Mouse (Mus musculus) midbrain, postnatal 0 days (tissue): Measurements from ENCODE around the gene Syna. TPM values are rescaled to one million over a fixed set of nuclear protein-coding genes. Genes with fewer than 3 reads are reported as not detected.
A peak's percentile ranks its signal among the peaks of the same experiment; 100 is the strongest.

Experiments used
- ATAC-seq: fragments of 200-750 bp; cut with Nextera tagmentation; 2 replicates; pipeline ENCODE4 v1.8.0; 2017; ENCODE audit warnings: moderate number of reproducible peaks, mild to moderate bottlenecking, moderate TSS enrichment, moderate library complexity; ENCODE audit not compliant: low FRiP score
- DNase-seq: peaks from one replicate; pipeline ENCODE4 v3.0.0-alpha.2; 2015; ENCODE audit warnings: low spot score
- H3K27ac ChIP-seq: fragments of 300-500 bp; sonication (generic); 2 replicates; pipeline ENCODE4 v1.5.1; 2014; ENCODE audit warnings: low read depth, mild to moderate bottlenecking, low read length, mixed read lengths
- H3K27me3 ChIP-seq: fragments of 300-500 bp; sonication (generic); 2 replicates; pipeline ENCODE4 v1.6.1; 2014; ENCODE audit warnings: low read length, control low read depth, mixed read lengths; ENCODE audit not compliant: insufficient read depth
- H3K36me3 ChIP-seq: fragments of 300-500 bp; sonication (generic); 2 replicates; pipeline ENCODE4 v1.6.1; 2014; ENCODE audit warnings: low read length, control low read depth, mixed read lengths; ENCODE audit not compliant: insufficient read depth
- H3K4me1 ChIP-seq: fragments of 300-500 bp; sonication (generic); 2 replicates; pipeline ENCODE4 v1.6.1; 2014; ENCODE audit warnings: mild to moderate bottlenecking, control low read depth, antibody characterized with exemption, low read length, mixed read lengths; ENCODE audit not compliant: insufficient read depth
- H3K4me2 ChIP-seq: fragments of 300-500 bp; sonication (generic); 2 replicates; pipeline ENCODE4 v1.6.1; 2014; ENCODE audit warnings: low read depth, mild to moderate bottlenecking, low read length, mixed read lengths; ENCODE audit not compliant: poor library complexity, severe bottlenecking
- H3K4me3 ChIP-seq: fragments of 300-500 bp; sonication (generic); 2 replicates; pipeline ENCODE4 v1.5.1; 2014; ENCODE audit warnings: low read depth, mild to moderate bottlenecking, low read length, moderate library complexity
- H3K9ac ChIP-seq: fragments of 300-500 bp; sonication (generic); replicated peaks from 2 replicates; pipeline ENCODE4 v1.6.1; 2014; ENCODE audit warnings: mild to moderate bottlenecking, low read length, moderate library complexity, mixed read lengths; ENCODE audit not compliant: poor library complexity, severe bottlenecking
- H3K9me3 ChIP-seq: fragments of 300-500 bp; sonication (generic); 2 replicates; pipeline ENCODE4 v1.6.1; 2016; ENCODE audit warnings: low read length, control low read depth
- CTCF ChIP-seq: IDR thresholded peaks from 2 replicates; pipeline ENCODE4 v1.5.1; 2016; ENCODE audit warnings: antibody characterized with exemption, mild to moderate bottlenecking
- WGBS: fragments of 180-500 bp; shearing (Covaris S2); extraction: QIAGEN DNeasy Blood & Tissue Kit; methylation state at CpG from one replicate; pipeline ENCODE4 v1.1.7; 2014; 5-methylcytosine and 5-hydroxymethylcytosine counted together
- polyA plus RNA-seq: library from polyadenylated mRNA; unstranded; fragments of >200 nt; fragmentation: Nextera tagmentation; extraction: Ambion mirVana; gene quantifications from 2 replicates; pipeline ENCODE4 v1.2.1, GENCODE M21; 2015
- total RNA-seq: library from RNA; depleted of rRNA; stranded (reverse); fragments of >200 nt; gene quantifications from 2 replicates; pipeline ENCODE4 v1.2.3, GENCODE M21; 2014

The Syna gene
- total and polyA plus RNA-seq, 2 experiments from 2014 or later = 1.1 TPM; not detected in 1

- no peak within 1 kb of the TSS for H3K9ac ChIP-seq
- H3K36me3 ChIP-seq = no peaks in the 10 kb centered on the region
- no peaks in the 10 kb centered on the region for H3K4me1 ChIP-seq
- no peaks in the 10 kb centered on the region for H3K27me3 ChIP-seq
- DNase-seq (no peak), ATAC-seq (no peak)
- no peaks in the 10 kb centered on the region for H3K9me3 ChIP-seq
- 84% methylated on average over 5 of the region's 5 CpGs for WGBS
- H3K4me3 ChIP-seq = no peak within 1 kb of the TSS
- no peak for TF ChIP-seq CTCF
- no peak within 1 kb of the TSS for H3K27ac ChIP-seq
- no peak within 1 kb of the TSS for H3K4me2 ChIP-seq
Measured at GRCm38 (mm10) chr5:134581146-134581545, 21.2 kb upstream of the Syna start, which contains the start of gene Rfc2. Rfc2 (plus strand) TSS chr5:134581366.

GRCm38 (mm10) chr5:134579135-134579534, 19.2 kb upstream of the Syna start:
- H3K9ac ChIP-seq = no peak overlapping the region
- no peak for DNase-seq
- H3K9me3 ChIP-seq = no peaks in the 10 kb centered on the region
- WGBS = 57% methylated on average over 3 of the region's 3 CpGs
- no peak for TF ChIP-seq CTCF
- H3K4me2 ChIP-seq = no peak overlapping the region
- no peaks in the 10 kb centered on the region for H3K4me1 ChIP-seq
- no peaks in the 10 kb centered on the region for H3K27me3 ChIP-seq
- H3K4me3 ChIP-seq = no peak overlapping the region
- no peak overlapping the region for H3K27ac ChIP-seq
- no peak for ATAC-seq
- H3K36me3 ChIP-seq = no peaks in the 10 kb centered on the region

- TF ChIP-seq CTCF = no peak
- DNase-seq = no peak
- Histone ChIP-seq H3K27ac (no peak overlapping the region), H3K36me3 (no peaks in the 10 kb centered on the region), H3K9me3 (no peaks in the 10 kb centered on the region), H3K4me1 (0 out of 2 replicates have a peak, but pooled peaks cover 3% of the 10 kb centered on the region), H3K27me3 (no peaks in the 10 kb centered on the region), H3K9ac (no peak overlapping the region), H3K4me2 (no peak overlapping the region), H3K4me3 (no peak overlapping the region)
- 85% methylated on average over 7 of the region's 7 CpGs for WGBS
- ATAC-seq = no peak
Measured at GRCm38 (mm10) chr5:134577534-134577933, 17.6 kb upstream of the Syna start.

- 80% methylated on average over 14 of the region's 14 CpGs for WGBS
- ATAC-seq (no peak), DNase-seq (no peak)
- Histone ChIP-seq H3K36me3 (no peaks in the 10 kb centered on the region), H3K9me3 (no peaks in the 10 kb centered on the region), H3K9ac (no peak overlapping the region), H3K27ac (no peak overlapping the region), H3K4me1 (0 out of 2 replicates have a peak, but pooled peaks cover 3% of the 10 kb centered on the region), H3K4me2 (no peak overlapping the region), H3K4me3 (no peak overlapping the region), H3K27me3 (no peaks in the 10 kb centered on the region)
- peak; percentile 32 for TF ChIP-seq CTCF
Measured at GRCm38 (mm10) chr5:134576517-134577220, 16.7 kb upstream of the Syna start.

DNA sequence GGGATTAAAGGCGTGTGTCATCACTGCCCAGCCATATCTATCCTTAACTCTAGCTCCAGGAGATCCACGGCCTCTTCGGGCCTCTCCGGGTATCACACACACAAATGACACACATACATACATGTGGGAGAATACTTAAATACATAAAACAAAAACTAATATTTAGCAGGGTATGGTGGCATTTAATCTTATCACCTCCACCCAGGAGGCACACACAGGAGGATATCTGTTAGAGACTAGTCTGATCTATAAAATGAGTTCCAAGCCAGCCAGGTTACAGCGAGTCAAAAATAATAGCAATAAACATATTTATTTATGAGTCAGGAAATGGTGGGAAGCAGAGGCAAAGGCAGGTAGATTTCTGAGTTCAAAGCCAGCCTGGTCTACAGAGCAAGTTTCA, 15.9 kb upstream of the Syna start:
- Histone ChIP-seq H3K4me2 (no peak overlapping the region), H3K27ac (no peak overlapping the region), H3K9ac (no peak overlapping the region), H3K27me3 (no peaks in the 10 kb centered on the region), H3K36me3 (no peaks in the 10 kb centered on the region), H3K4me1 (0 out of 2 replicates have a peak, but pooled peaks cover 3% of the 10 kb centered on the region), H3K4me3 (no peak overlapping the region), H3K9me3 (no peaks in the 10 kb centered on the region)
- DNase-seq (no peak), ATAC-seq (no peak)
- TF ChIP-seq CTCF = no peak
- WGBS = 94% methylated on average over 5 of the region's 5 CpGs

- DNase-seq (no peak), ATAC-seq (no peak)
- no peaks in the 10 kb centered on the region for H3K9me3 ChIP-seq
- H3K4me3 ChIP-seq = peak overlapping the region; percentile 48
- H3K36me3 ChIP-seq = no peaks in the 10 kb centered on the region
- no peak for TF ChIP-seq CTCF
- H3K4me2 ChIP-seq = peak overlapping the region; percentile 90
- H3K27me3 ChIP-seq = no peaks in the 10 kb centered on the region
- no peak overlapping the region for H3K9ac ChIP-seq
- WGBS = 48% methylated on average over 10 of the region's 10 CpGs
- no peak overlapping the region for H3K27ac ChIP-seq
- 0 out of 2 replicates have a peak, but pooled peaks cover 3% of the 10 kb centered on the region for H3K4me1 ChIP-seq
Measured at GRCm38 (mm10) chr5:134572508-134573214, 12.7 kb upstream of the Syna start.
